Mouse (Mus musculus): ENCODE measurements around the gene Gpr87. TPM values are rescaled to one million over a fixed set of nuclear protein-coding genes. Genes with fewer than 3 reads are reported as not detected.

Gpr87 gene
- total RNA-seq (2021) = not detected in 2 replicates
- long read RNA-seq = 0 reads

DNA sequence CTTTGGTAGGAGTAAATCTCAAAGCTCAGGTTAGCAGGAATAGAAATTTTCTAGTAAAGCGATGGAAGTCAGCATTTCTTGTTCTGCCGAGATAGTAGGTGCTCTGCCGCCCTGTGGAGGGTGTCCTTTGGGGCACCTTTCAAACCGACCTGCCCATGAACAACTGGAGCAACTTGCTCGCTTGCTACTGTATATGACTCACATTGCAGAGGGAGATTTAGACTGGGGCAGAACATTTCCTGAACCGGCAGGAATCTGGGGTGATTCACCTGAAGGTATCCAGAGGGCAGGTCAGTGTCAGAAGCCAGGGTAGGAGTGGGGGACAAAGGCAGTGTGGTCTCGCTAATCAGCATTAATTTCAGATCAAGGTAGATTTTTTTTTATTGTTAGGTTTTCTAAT lies at the start of gene Gpr87:
TSS of gene Gpr87 (minus strand) at position 167 of the 400 bp plus-strand sequence.
- DNase-seq = no peak

DNA sequence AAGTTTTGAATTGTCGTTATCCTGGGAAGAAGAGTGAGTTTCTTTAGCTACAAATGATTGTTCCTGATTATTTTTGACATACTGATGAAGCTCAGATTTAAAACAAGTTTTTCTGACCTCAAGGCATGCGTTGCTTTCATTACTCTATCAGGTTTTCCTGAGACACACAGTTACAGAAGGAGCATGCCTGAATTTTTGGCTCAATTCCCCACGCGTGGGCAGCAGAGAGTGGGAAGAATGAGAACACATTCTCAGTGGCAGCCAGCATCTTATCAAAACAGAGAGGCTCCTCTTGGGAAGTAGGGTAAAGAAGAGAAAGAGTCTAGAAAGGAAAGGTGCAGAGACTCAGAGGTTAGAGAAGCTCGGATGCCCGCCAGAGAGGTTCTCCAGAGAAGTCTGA lies 48.5 kb upstream of the Gpr87 start:
- DNase-seq = no peak

DNA sequence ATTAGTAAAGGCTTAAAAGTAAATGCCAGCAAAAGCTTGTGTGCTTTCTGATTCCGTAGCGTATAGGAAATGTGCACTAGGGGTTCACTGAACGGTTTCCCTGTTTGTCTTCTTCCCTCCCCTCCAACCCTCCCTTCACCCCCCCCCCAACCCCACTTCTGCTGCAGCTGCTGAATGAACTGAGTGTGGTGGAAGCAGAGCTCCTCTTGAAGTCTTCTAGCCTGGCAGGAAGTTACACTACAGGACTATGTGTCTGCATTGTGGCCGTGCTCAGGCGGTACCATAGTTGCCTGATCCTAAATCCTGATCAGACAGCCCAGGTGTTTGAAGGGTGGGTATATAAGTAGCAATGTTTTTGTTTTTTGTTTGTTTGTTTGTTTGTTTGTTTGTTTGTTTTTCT lies 40.0 kb upstream of the Gpr87 start:
- DNase-seq = no peak

DNA sequence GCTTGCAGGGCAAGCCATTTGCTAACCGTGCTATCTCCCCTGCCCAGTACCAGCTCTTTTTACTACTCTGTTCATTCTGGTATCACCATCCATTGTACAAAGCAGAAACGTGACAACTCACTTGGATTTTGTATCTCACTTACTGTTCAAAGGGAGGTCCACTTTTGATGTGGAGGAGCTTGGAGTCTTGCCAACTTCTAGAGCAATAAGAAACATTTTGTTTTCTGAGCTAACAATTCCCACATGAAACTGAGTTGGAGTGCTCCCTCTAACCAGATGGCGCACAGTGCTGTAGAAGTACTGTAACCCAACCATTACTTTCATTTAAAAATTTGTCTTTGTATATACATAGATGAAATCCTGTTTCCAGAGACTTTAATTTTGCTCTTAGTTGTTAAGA lies 36.0 kb upstream of the Gpr87 start:
- DNase-seq = no peak

DNA sequence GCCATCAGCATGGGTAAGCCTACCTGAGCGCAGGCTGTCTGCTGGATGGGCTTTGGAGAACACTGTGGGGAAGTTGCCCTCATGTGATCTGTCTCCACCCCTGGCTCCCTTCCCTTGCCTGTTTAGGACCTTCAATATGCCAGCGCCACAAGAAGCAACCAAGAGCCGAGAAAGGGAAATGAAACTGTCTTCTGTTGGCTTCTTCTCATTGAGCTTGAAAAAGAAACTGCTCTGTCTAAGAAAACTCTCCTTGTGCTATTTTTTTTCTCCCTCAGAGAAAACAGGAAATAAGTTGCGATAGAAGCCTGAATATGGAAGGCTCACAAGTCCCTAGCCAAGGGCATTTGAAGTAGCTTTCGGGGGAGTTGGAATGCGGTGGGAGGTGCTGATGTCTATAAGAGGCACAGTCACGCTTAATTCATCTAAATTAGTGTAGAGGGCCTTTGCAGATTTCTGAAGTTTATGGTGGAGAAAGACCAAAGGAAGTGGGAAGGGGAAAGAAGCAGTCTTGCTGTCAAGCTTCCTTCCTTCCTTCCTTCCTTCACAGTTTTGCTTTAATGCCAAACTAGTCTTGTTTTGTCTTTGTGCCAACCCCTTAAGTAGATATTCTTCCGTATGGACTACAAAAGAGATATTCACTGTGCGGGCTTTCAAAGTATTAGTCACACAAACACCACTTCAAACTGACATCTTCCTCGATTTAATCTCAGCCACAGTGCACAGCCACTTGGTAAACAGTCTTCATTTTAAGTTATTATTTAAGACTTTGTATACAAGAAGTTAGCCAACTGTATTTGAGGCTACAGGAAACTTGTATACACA lies 34.0 kb upstream of the Gpr87 start:
- no peak for DNase-seq

DNA sequence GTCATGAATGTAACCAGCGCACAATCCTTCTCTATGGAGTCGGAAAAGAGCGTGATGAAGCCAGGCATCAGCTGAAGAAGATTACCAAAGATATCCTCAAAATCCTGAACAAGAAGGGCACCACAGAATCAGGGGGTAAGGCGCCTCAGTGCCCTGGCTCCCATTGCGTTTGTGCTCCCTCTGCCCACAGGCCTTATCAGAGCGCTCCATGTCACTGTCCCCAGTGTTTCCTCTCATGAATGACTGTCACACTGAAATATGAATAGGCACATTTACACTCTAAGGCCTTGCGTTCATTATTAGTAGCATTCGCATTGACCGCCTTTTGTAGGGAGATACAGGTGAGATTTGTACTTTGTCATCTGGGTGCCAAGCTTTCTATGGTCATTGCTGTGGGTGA lies 32.8 kb upstream of the Gpr87 start:
- no peak for DNase-seq

DNA sequence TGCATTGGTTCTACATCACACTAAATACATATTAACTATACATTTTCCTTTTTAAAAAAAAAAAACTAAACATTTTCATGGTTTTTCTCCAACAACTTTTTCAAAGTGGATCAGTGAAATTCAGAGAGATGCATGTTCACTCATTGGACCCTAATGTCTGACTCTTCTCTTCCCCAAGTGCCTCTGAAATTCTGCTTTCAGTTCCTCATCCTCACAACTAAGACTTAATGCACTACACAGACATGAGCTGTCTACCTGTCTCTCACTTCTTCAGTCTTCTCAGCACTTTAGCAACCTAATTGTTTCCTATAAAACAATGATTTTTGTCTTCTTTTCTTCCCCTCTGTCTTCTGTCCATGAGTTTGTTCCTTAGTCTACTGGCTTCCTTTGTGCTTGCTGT lies 30.5 kb upstream of the Gpr87 start:
- DNase-seq = no peak

DNA sequence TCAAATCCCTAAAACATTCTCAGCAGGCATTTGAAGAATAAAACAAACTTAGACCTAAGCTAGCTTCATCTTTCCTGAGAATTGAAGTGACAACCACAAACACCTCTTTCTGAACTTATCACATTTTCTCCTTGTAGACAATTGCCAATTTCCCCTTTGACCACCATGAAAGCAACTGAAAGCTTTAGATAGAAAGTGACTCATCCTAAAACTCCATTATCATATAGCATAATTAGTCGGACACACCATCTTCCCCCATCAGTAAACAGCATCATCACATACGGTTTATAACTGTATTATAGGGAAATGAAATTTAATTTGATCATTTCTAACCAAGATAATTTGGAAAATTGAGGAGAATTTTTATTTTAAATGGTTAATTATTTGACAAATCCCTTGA lies 27.4 kb upstream of the Gpr87 start:
- DNase-seq = no peak

DNA sequence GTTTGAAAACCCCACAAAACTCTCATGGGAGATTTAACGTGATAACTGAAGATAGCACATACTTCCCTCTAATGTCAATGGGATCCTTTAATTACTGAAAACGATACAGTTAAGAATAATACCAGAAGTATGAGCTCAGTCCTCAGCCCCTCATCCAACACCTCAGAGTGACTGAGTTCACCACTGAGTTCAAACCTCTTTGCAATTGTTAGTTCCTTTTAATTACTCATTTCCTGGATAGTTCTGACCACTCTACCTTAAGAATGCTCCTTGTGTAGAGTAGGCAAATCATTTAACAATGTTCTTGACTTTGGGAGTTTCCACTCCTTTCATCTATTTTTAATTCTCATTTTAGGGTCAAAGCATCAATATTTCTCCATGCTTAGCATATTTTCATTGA lies 24.4 kb upstream of the Gpr87 start:
- no peak for DNase-seq

DNA sequence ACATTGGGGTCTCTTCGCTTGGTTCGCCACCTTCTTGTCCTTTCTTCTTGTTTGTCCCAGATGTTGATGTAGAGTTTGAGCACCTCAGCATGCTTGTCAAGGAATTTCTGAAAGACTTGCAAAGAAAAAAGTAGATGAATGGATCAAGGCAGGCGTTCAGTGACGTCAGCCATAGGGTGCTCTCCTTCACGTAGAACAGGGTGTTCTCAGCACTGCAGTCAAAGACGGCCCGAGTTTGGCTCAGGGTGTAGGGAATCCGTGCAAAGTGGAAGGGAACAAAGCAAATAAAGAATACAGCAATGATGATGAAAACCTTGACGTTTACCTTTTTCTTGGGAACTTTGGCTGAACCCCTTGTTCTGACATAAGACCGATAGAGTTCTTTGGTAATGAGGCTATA lies 22.3 kb upstream of the Gpr87 start:
- no peak for DNase-seq

DNA sequence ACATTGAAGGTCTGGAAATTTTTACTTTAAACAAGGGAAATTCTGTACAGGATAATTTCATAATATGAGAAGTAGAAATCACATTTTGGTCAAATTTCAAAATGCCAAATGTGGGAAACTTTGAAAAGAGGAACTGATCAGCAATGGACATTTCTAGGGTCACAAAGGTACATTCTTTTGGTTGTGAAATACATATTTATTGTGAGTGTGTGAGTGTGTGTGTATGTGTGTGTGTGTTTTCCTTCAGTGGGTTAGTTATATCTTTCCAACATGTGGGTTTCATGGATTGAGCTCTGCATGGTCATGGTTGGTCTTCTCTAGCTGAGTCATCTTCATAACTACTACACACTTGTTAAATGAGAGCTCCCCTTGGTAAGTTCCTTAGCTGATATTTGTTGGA lies 17.5 kb upstream of the Gpr87 start:
- no peak for DNase-seq

DNA sequence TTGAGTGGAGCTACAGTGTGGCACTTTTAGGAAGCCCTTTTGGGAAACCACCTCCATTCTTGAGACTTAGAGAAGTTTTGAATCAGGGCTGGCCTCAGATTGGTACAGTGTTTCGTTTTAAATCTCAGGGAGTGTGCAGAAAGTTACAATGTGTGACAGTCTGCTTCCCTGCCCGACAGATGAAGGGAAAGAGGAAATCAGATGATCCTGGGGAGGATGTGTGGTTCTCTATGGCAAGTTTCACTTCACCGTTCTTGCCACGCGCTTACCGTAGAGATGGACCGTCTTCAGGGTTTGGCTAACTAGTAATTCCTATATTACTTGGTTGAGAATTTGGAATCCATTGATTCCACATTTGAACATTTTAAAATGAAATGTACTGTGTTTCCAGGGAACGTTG lies 16.9 kb upstream of the Gpr87 start:
- no peak for DNase-seq

DNA sequence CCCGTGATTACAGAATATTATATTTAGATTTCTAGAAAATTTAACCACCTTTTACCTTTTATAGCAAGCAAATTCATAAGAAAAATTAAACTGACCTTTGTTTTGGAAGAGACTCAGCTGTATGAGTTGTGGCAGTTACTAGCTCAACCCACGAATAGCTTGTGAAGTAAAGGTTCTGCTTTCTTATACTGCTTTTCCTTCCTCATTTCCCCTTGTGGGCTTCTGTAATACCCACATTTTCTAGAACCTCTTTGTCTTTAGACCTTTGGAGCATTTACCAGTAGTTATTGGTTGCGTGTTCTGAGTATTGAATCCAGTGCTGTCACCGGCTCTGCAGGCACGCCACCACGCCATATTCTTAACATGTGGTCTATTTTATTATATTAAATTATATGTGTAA lies 15.8 kb upstream of the Gpr87 start, which contains the start of gene P2ry13:
TSS of gene P2ry13 (minus strand) at position 156 of the 400 bp plus-strand sequence.
- no peak for DNase-seq

DNA sequence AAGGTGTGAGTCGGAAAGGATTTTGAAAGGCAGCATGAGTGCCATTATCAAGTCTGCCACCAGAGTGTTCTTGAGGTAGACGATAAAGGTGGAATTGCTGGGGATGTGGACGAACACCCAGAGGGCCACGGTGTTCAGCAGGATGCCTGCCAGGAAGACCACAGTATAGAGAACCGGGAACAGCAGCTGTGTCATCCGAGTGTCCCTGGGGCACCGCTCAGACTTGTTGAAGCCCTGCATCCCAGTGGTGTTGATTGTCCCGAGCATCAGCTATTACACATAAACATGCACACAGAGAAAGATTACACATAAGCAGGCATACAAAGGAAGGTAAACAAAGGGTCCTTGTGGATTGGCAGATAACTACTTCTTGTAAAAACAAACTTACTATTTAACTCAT lies 15.2 kb upstream of the Gpr87 start:
- DNase-seq = no peak

DNA sequence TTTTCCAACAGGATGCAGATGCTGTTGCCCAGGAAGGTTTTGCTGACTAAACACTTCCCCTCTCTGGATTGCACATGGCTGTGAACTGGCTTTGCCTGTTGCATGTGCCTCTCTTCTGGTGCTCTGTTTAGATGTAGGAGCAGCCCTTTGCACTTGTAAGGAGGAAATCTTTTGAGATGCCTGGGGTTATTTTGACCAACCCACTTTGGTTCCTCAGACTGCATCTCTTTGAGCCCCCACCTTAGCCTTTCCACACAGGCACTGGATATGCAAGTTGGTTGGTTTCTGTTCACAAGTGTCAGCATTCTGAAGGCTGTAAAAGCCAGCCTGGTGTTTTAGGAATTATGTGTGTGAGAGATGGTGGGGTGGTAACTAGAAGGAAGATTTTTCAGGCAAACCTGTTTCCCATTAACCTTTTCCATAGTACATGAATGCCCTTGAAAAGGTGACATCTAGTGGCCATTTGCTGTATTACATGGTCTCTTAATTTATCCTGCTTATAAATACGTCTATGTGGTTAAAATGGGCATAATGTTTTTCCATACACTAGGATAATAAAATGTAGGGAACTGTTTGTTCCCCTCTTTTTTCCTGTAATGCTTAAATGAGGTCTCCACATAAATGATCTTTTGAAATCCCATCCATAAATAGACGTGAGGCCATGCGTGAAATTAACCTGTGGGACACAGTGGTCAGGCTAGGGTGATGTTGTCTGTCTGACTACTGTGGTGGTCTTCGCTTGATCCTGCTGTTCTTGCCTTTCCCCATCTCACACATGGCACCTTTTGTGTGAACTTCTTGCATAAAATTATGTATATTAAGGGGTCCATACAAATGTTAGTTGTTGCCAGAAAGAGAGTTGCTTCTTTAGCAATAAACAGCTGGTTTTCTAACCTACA lies 14.0 kb upstream of the Gpr87 start:
- no peak for DNase-seq

DNA sequence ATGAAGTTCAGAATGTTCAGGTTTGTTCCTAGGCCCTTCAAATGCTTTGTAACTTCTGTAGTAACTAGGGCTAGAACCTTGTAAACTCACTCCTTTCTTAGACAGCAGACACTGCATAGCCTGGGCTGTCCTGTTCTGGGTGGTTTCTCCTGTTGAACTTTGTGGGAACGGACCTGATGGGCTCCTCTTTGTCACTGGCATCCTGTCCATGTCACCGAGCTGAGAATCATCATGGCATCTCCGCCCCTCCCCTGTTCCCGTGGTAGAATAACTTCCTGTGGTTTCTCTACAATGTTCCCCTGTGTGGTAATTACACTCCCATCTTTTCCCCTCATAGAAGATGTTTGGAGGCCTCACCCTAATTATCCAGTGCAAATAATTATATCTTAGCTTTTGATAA lies 11.0 kb upstream of the Gpr87 start:
- no peak for DNase-seq

DNA sequence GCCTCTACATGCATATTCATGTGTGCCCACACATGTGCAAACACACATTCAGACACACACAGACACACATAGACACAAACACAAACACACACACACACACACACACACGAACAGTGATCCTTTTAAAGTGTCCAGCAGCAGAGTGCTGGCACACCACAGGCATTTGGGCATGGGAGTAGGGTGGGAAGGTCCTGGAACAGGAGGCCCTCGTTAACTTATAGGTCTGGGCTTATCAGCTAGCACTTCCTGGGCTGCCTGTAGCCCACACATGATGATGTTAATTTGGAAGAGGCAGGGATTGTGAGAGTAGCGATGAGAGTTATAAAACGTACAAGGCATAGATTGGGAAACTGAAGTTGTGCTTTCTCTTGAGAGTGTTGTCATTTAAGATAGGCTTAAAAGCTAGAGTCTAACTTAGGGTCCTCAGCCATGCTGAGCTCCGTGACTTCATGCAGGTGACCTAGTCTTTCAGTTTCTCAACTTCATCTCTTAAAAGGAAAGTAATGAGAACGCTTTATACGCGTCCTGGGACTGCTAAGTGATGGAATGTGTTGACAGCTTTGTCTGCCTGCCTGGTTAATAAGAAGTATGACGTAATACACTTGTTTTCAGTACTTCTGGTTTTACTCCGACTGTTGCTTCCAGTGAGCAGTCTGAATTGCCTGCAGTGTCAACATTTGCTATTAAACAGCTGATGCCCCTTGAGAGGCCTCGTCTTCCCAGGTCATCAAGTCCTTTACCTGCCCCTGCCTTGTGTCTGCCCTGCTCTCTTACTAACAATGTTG lies 10.0 kb upstream of the Gpr87 start:
- no peak for DNase-seq

DNA sequence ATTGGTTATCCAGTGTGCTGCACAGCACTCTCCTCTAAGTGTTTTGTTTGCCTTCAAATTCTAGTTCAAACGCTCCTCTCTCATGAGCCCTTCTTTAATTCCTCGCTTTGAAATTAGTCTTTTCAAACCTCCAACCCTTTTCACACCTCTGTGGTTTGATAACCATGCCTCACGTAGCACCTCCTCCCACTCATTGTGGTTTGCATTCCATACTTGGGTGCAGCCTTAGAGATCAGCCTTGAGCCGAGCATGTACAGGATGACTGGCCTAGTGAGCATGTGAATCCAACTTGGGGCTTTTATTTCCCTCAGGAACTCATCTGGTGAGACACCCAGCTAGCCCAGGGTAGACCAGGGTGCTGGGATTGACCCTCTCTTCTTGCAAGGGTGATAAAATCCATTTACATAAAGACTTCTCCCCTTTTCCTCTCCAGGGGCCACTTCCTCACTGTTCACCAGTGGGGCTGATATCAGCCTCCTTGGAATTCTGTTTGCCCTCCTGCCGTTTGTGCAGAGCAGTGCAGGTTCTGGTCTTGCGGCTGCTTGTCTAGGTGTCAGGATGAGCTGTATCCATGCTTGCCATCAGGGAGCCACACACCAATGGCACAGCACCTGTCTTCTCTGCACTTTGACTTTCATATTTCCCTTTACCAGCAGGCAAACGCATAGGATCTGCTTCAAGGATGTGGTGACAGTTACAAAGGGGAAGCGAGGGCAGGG lies 9.1 kb upstream of the Gpr87 start:
- DNase-seq = no peak

DNA sequence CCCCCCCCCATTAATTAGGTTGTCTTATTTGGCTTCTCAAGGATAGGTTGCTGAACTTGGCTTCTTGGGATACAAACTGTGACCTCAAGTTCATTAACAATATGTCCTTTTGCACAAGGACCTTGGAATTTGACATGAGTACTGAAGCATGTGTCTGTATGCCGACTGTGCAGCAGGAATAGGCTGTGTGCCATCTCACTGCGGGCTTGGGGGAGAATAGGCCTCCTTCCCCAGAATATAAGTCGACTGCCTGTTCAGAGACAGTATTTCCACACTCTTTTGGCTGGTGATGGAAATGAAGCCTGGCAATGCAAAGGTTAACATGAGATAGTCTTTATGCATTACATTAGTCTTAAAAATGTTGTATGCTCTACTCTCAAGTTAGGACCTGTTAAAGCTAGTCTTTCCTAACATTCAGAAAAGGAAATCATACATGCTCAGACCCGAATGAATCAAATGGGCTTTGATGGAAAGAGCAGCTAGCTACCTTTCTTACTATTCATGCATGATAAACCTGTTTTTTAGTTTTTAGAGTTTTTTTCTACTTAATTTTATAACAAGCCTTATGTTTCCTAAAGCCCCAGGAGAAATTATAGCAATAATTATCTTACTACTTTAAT lies 2.5 kb upstream of the Gpr87 start:
- DNase-seq = no peak

DNA sequence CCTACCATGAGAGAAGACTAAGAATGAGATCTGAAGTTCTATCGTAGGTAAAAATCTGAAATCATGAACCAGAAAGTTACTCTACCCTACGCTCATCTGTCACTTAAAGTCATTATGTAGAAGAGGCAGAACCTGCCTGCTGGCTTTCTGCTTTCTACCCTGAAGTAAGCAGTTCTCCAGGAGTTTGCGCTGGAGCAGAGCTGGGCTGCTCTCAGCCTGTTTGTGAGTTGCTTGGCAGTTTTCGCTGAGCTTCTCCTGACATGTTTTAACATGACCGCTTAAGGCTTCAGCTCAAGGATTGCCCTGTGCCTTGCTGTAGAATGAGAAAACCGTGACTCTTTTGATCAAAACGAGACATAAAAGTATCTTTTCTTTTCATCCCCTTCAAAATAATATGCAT lies 805 bp downstream of the Gpr87 start:
- DNase-seq = no peak

DNA sequence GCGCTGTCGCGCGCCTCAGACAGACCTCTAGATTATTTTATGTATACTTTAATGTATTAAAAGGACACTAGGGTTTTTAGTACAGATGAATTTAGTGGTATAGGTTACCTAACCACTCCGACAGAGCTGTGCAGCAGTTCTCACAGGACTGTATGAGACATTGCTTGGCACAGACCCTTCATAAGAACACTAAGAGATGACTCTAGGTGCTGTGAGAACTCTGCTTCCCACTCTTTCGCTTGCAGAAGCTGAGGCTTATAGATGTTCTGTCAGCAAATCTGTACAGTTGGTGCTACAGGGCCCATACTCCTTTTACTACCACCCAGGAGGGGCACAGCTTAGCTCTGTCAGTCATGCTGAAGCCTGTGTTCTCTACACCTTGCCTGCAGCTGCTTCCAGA lies 3.2 kb downstream of the Gpr87 start:
- no peak for DNase-seq

DNA sequence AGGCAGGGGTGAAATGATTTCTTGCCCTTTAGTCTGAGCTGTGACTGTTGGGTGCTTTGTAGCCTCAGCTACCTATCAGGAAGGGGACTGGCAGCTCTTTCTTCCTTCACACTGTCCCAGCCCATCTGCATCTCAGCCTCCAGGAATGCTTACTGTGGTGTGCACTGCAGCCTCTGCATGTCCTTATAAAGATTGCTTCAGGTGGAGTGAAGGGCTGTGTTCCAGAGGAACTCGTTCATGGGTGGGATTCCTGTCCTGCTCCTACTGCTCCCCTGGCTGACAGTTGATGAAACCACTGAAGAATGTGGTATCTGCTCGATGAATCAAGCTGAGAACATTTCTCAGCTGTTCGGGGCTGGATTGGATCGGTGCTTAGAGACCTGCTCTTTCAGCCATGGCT lies 7.6 kb downstream of the Gpr87 start:
- no peak for DNase-seq
